9 mouse cellular contexts compared by ENCODE assay signal in the genomic region with DNA sequence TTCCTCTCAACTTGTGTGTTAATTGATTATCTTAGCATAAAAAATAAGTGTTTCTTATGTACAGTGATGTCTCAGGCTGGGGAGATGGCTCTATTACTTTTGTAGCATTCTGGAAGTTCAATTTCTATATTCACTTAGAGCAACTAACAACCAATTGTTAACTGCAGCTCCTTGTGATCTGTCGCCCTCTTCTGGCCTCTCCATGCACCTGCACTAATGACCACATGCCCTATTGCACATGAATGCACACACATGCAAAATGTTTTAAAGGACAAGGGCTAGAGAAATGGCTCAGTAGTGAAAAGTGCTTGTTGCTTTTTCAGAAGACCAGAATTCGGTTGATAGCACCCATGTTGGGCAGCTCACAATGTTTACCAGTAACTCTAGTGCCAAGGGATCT.
DNase-seq lines count a peak whose midpoint lies in the region; TF ChIP-seq lines count a peak whose summit lies in the region.
"Had no signal": no experiment of that assay in that cellular context is flagged by ENCODE, and none has a peak within 500 bp of the region (broad histone marks: within the 10 kb centered on the region; RNA-seq: fewer than 3 reads in every experiment).

No protein-coding gene starts in this region.

- H3K27me3 ChIP-seq in cerebellum, adult 2 months (ENCODE audit: control insufficient read depth, insufficient read depth, low read length), result no peaks in the 10 kb centered on the region

- no peak overlapping the region for H3K4me3 ChIP-seq in cerebellum, adult 2 months (replicated peaks; ENCODE audit: insufficient read depth, low read depth, low read length)
- no peak overlapping the region for H3K4me3 ChIP-seq in left cerebral cortex, adult 2 months
- H3K4me3 ChIP-seq in embryonic fibroblast, embryonic 13.5 days (ENCODE audit: insufficient read depth, low read length), result no peak overlapping the region

- no peak overlapping the region for H3K27ac ChIP-seq in cerebellum, adult 2 months (ENCODE audit: insufficient read depth, low read length)
- no peak overlapping the region for H3K27ac ChIP-seq in left cerebral cortex, adult 2 months
- H3K27ac ChIP-seq in embryonic fibroblast, embryonic 13.5 days (ENCODE audit: insufficient read depth, low read length), result no peak overlapping the region

- peak; percentile 49 for TF ChIP-seq CTCF in cerebellum, adult 2 months (IDR thresholded peaks at IDR 0.05; ENCODE audit: borderline replicate concordance, insufficient read depth, low read depth, low read length)
- peak; percentile 42 for TF ChIP-seq CTCF in left cerebral cortex, adult 2 months (IDR thresholded peaks at IDR 0.05)
- TF ChIP-seq CTCF in embryonic fibroblast, embryonic 13.5 days (IDR thresholded peaks at IDR 0.05; ENCODE audit: borderline replicate concordance, insufficient read depth, low read length), result peak; percentile 76

- WGBS in cerebellum, adult 2 months, result 36% methylated on average over 2 of the region's 2 CpGs

- TF ChIP-seq POLR2A in cerebellum, adult 2 months (IDR thresholded peaks at IDR 0.05; ENCODE audit: borderline replicate concordance, insufficient read depth, low read length), result no peak
- no peak for TF ChIP-seq POLR2A in embryonic fibroblast, embryonic 13.5 days (IDR thresholded peaks at IDR 0.05; ENCODE audit: low read depth, low read length)

- DNase-seq in cerebellum, adult 2 months, result no peak
- DNase-seq in cerebellum, adult 9-11 months, result no peak
- no peak for DNase-seq in left cerebral cortex, adult 2 months (ENCODE audit: extremely low spot score in 1 of 2, low spot score in 2 of 2)
- DNase-seq in left cerebral cortex, adult 8-10 months (ENCODE audit: low spot score in 2 of 2), result no peak
- peak; percentile 7 for DNase-seq in MN1 (ENCODE audit: low spot score)
- DNase-seq in left cerebral cortex, adult 18-20 months (ENCODE audit: low spot score in 2 of 2), result no peak
- DNase-seq in gastrocnemius, postnatal 4 days (ENCODE audit: low spot score in 2 of 2), result no peak
- DNase-seq: lung, postnatal 14 days had no signal

- H3K4me1 ChIP-seq in cerebellum, adult 2 months (ENCODE audit: control insufficient read depth, insufficient read depth, low read length), result no peaks in the 10 kb centered on the region
- H3K4me1 ChIP-seq in embryonic fibroblast, embryonic 13.5 days (ENCODE audit: control insufficient read depth, insufficient read depth, low read length), result no peaks in the 10 kb centered on the region

- intact Hi-C loops in left cerebral cortex, adult 2 months (cut with DNase I), result no loop called here
